Mouse (Mus musculus) lung, postnatal 4 days (tissue): ENCODE data around the gene Dao.

Experiments used
- DNase-seq, 2 experiments: peaks; one replicate each; pipeline ENCODE4 v3.0.0; 2021

The Dao gene

DNA sequence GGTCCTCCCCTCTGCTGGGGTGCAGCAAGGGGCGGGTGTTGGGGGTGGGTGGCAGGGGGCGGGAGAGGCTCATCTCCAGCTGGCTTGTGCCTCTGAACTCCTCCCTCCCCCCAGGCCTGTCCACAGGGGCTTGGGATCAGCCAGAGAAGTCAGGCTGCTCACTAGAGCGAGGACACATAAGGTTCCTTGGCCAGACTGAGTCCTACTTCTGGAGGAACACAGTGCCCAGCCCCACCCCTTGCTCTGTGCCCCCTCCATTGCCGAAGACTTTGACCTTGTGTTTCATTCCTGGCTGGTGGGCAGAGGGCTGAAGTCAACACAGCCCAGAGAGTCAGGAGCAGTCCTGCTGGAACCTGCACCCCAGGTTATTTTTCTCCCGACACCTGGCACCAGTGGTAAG, at the start of gene Dao:
Gene Dao (plus strand): TSS at position 162 of the 400 bp plus-strand sequence.
- DNase-seq = no peak

DNA sequence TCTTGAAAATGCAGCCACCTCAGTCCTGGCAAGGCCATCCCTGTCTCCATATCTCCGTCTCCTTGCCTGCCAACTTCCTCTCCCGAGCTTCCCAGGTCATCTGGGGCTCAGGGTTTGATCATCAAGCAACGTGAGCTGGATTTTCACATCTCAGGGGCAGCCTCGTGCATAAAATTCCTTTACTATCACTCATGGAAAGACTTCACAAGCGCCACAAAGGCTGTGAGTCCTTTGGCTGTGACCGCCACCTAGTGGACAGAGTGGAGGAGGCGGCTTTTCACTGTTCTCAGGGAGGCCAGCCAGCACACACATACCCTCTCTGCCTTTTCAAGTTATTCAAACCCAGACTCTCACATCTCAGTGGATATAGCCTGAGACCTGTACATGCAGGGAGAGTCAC, 49.1 kb upstream of the Dao start:
- peak; percentile 80 to 89 for DNase-seq

DNA sequence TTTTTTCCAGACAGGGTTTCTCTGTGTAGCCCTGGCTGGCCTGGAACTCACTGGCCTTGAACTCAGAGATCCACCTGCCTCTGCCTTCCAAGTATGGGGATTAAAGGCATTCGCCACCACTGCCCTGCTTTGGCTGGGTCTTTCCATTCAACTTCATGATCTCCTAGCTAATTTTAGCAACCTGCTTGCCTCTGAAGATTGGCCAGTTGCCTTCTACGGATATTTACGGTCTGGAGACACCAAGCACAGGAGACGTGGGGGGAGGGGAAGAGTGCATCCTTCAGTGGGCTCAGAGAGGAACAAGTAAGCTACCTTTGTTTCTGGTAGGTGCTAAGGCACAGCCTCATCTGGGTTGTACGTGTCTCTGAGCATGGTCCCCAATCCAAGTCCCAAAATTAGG, 48.2 kb upstream of the Dao start:
- DNase-seq = no peak

DNA sequence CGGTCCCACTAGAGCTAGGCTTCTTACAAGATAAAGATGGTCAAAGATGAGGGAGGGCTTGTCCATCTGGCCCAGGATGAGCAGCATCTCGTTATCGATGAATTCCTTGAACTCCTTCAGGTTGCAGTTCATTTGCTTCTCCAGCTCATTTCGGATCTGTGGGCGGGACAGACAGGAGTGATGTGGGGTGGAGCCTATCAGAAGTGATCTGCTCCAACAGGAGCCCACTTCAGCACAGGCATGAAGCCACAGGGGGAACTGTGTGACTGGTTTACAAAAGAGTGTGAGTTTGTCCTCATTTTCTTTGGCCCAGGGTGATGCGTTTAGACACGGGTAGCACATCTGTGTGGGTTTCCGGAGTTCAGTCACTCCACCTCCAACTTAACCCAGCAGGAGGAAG, 47.8 kb upstream of the Dao start:
- no peak for DNase-seq

DNA sequence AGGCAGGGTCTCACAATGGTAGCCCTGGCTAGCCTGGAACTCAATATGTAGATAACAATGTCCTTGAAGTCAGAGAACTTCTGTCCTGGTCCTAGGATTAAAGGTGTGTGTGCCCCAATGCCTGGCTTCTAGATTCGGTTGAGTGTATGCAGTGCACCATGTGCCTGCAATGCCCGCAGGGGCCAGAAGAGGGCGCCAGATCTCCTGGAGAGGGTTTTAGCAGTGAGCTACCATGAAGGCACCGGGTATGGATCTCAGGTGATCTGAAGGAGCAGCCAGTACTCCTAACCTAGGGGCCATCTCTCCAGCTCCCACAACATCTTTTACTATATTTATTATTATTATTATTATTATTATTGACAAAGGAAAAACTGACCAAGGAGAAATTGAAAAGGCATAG, 47.0 kb upstream of the Dao start:
- peak; percentile 81 to 90 for DNase-seq

DNA sequence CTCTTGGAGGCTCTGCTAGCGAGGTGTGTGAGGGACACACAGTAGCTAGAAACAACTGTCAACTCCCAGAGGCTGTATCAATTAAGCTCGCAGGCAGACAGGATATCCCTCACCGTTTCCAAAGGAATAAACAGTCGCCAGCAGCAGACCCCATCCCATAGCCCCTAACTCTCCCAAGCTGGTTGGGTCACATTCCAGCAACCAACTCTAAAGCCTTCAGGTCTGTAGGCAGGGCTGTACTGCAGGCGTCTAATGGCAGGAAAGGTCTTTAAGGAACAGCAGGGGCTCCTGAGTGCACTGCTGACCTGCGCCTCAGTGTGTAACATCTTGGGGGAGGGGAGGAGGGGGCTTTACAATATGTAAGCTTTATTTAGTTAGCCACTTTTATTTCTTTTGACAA, 44.5 kb upstream of the Dao start:
- DNase-seq = no peak

DNA sequence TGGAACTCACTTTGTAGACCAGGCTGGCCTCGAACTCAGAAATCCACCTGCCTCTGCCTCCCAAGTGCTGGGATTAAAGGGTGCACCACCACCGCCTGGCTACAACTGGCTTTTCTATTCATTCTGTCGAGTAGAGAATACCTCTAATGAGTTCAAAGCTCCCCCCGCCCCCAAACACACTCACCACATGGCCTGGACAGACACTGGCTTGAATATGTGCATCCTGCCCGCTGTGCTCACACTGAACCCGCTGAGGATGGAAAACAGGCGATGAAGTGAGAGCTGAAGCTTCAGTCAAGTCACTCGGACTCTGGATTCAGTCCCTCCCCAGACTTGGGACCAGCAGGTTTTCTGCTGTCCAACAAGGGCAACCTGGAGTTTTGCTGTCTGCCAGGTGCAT, 43.1 kb upstream of the Dao start:
- no peak for DNase-seq

DNA sequence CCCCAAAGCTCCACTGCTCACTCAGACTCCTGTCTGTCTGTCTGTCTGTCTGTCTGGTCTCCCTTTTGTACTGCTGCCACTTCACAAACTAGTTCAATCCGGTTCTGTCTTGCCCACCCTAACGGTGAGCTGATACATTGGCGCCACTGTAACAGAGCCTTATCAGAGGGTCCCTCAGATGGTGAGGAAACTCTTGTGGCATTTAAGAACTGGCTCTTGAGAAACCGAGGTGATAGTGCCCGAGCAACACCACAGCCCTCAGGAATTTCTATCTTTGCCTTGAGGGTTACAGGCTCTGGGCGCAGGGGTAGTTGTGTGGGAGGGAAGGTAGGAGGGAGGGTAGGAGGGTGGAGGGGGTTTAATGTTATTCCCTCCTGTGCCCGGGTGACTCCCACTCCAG, 41.7 kb upstream of the Dao start:
- no peak for DNase-seq

DNA sequence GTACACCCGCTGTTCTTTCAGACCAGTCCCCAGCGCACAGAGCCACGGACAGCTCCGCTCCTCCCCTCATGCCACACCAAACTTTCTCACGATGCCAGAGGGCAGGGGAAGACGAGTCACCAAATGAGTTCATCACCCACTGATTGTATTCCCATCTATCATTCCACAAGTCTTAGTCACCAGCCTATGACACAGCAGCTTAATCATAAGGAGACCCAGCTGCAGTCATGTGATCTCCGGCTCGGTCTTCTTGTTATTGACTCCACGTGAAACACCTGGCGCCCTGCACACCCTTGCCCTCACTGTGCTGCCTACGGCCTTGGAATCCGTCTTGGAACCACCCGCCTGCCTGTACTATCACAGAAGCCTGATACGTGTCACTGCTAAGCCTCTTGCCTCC, 38.5 kb upstream of the Dao start:
- DNase-seq = no peak

DNA sequence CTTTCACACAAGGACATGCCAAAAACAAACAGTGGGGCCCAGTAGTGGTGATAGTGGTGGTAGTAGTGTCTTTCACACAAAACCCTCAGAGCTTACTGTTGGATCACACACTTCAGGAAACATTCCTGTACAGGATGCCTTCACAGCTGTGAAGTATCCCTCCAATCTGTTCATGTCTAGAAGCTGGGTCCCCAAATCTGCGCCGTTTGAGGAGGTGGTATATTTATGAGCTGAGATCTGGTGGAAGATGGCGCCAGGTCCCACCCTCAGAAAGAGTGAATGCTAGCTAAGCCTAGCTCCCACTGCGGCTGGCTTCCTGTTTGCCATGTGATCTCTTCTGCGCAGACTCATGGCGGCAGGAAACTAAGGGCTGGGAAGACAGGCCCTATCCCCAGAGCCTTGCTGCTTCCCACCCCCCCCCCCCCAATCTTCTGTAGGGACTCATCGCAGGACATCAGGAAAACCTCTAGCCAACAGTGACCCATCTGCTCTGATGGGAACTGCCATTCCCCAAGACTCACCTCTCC, 37.8 kb upstream of the Dao start:
- DNase-seq = no peak

DNA sequence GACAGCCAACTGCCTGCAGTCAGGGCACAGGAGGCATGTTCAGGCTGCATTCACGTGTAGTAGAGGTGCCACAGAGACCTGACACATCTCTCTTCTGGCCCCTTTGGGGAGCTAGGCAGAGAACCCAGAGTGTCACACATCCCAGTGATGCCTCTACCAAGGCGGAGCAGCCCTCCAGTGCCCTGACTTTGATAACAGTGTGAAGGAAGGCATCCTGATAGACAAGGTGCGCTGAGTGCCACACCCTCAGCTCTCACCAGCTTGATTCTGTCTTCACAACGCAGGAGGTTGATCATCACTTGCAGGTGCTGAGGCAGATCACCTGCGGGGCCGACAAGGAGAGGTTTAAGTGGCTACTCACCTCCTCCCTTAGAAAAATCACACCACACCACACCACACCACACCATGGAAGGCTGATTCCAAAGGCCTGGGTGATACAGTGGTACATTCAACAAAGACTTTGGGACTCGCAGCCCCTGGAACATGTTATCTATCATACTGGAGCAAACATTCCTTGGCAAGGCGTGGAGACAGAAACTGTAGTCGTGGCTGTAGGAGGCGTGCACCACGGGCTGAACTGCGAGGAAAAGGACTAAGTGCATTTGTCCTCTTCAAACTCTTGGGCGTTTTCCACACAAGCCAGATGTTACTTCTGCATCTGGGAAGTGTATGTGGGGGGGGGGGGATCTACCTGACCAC, 36.9 kb upstream of the Dao start:
- DNase-seq = no peak

DNA sequence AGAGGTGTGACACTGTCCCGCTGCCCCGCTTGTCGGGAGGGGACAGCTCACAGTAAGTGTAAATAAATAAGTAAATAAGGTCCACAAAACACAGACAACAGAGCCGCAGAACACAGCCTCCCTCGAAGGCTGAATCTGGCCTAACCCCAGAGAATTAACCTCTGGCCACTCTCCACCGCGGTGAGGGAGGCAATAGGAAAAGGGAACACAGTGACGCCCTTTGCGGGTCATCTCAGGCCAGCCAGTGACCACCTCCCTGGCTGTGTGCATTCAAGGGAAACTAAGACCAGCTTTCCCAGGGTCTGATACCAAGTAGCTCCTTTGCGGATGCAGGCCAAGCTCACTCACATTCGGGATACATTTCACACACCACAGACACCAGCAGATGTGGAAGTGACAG, 35.1 kb upstream of the Dao start:
- no peak for DNase-seq

DNA sequence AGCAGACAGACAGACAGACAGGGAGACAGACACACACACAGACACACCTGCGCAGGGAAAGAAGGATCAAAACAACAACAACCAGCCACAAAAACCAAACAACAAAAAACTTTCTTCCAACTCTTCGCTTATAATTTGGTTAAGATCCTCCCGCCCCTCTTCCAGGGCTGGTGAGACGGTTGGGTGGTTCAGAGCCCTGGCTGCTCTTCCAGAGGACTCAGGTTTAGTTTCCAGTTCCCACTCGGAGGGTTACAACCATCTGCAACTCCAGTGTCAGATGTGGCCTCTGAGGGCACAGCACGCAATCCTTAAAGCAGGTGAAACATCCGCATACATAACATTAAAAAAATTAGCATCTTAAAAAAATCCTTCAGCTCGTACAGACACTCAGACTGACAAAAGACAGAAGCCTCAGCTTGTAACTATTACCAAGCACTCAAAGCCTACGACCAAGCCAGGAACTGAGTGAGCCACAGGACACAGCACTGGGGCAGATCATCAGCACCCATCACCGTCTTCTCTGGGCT, 32.0 kb upstream of the Dao start:
- no peak for DNase-seq

DNA sequence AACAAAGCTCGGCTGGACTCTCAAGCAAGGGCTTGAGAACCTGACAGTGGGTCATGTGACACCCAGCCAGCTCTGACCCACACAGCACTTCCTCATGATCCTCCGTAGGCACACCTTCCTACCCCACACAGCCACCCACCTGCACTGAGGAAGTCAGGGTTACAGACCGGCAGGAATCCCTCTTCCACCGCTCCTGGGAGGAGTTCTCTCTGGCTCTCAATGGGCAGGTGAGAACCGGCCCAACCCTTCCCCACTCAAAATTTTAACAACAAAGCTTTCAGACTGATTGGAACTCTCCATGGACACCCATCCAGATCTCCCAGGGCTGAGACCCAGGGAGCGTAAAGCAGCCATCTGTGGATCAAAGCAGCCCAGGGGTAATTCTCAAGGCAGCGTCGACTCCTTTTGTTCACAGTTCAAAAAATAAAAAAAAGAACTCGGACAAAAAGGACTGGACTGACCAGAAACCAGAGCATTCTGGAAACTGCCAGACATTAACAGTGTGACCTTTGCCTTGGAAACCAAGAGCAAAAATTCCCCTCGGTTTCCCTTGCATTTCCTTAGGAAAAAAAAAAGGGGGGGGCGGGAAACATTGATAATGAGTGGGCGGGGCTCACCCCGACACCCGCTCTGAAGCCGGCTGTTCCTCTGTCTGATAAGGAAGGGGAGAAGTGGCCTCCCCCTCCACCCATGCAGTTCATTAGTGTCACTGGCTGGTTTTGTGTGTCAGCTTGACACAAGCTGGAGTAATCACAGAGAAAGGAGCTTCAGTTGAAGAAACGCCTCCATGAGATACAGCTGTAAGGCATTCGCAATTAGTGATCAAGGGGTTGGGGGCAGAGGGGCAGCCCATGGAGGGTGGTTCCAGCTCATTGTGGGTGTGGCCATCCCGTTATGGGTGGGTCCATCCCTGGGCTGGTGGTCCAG, 30.7 kb upstream of the Dao start:
- DNase-seq = peak in 1 of 2 experiments; percentile 59

DNA sequence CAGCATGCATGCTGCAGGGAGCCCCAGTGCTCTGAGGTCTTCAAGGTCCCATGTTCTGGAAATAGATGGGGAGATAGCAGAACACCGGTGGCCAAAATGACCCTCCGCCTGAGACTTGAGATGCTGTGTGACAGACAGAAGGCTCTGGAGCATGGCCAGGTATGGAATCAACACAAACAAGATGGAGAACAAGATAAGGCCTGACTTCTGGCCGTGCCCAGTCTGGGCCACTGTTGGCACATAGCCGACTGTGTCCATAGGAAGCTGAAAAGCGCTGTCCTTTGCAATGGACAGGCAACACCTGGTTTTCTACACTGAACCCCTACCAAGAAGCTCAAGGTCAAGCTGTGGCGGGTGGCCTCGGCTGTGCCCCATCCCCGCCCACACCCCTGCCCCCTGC, 29.7 kb upstream of the Dao start:
- peak in 1 of 2 experiments; percentile 51 for DNase-seq

DNA sequence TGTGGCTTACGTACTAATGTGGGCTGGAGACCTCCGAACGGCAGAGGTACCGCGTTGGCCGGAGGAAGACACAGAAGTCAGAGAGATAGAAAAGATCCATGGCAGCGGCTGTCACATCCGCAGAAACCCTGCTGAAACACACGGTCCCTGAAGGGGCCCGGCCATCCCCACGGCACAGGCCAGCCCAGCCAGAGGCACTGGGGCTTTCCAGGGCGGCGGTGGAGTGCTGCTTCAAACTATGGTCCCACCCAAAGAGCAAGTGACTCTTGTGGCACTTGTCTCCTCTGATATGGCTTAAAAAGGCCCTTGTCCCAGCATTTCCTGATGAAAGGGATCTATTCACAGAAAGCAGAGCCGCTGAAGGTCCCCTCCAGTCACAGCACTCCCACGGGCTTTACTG, 28.9 kb upstream of the Dao start:
- DNase-seq = peak in 1 of 2 experiments; percentile 76

DNA sequence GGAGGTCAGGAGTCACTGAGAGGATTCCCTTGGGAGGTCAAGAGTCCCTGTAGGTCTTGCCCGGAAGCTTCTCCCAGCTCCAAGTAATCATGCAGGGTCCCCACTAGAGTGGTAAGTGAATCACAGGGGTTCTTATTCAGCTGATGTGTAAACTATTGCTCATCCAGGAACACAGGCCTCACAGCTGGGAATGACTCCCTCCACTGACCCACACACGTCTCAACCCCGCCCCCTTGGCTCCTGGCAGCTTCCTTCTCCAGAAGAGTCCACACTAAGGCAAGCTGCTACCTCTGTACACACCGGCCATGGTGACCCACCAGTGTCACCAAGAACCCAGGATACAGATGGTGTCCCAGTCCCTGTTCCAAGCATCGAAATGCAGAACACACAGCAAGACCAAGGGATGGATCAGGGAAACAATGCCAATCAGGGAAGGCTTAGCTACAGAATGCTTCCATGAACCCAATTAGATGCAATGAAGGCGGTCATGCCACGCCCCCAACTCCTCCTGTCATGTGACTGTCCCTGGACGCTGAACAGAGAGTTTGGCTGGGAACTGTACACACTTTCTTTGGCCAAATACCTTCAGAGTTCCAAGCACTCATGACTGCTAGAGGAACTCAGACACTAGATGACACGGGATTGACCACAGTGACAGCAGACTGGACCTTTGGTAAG, 27.8 kb upstream of the Dao start:
- peak; percentile 78 to 86 for DNase-seq

DNA sequence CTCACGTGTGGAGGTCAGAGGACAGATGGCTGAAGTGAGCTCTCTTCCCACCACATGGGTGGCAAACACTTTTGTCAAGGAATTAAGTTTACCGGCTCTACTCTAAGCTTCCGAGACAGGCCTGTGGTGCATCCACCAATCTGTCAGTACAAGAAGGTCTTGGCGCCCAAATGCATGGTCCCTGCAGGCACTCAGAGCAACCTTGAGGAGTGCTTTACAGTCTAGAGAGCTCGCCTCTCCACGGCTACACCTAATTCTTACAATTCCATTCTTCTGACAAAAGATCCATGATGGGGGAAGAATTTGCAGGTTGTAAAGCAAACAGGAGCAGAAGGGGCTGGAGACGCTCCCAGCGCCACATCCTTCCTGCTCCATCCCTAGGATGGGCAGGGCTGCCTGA, 26.9 kb upstream of the Dao start:
- DNase-seq = peak in 1 of 2 experiments; percentile 66

DNA sequence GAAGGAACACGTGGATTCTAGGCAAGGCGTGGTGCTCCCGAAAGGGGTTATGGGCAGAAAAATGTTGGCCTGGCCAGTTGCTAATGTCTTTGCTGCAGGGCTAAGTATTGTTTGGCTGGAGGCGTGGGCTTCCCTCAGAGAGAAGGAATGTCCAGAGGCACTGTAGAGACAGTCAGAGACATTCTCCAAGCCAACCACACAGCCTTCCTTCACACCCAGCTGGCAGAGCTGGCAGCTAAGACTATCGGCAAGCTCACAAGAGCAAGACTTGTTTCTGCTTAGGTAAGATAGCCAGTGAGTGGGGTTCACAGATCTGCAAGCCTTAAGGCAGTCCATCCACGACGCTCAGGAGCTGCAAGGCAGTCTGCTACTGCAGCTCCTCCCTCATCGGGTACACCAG, 26.2 kb upstream of the Dao start:
- peak; percentile 41 to 63 for DNase-seq

DNA sequence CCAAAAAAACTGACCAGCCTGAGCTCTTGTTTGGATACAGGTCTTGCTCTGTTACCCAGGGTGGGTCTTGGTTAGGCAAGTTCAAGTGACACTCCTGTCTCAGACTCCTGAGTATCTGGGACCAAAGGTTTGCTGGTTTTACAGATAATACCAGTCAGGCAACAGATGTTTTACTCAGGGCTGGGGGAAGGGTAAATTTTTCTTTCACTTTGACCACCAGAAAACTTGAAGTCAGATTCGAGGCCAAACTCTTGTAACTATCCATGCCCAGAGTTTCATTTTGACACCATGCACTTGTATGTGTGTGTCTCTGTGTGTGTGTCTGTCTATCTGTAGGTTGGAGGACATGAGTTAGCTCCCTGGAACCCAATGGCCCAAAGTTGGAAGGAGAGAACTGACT, 23.0 kb upstream of the Dao start:
- DNase-seq = no peak

DNA sequence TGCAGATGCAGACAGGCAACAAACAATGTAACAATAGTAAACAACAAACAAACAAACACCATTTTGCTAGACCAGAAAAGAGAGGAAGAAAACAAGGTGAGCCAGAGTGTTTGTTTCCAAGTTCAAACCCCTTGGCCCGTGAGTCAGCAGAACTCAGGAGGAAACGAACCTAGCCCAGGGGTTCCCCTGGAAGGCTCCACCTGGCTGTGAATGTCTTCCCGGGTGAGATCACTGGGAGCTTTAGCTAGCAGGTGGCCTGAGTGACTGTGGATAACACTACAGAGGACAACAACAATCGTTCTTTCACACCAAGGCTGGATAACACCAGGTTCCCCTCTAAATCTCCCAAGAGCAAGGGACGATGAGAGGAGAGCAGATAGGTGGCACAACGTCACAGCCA, 22.3 kb upstream of the Dao start:
- DNase-seq = no peak

DNA sequence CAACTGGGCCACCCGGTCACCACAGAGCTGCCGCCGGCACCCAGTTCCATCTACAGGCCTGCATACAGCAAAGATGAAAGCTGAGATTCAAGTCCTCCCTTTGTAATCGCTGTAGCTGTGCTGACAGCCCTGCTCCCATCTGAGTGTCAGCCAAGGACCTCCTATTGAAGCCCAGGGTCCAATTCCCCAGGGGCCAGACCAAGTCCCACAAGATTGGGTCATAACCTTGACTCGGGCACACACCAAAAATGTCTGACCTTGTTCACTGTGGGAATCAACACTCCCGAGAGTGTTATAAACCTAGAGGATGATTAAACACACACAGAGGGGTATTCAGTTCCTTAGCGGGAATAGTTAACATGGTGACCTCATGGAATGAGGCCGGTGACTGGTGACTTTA, 21.7 kb upstream of the Dao start:
- no peak for DNase-seq

DNA sequence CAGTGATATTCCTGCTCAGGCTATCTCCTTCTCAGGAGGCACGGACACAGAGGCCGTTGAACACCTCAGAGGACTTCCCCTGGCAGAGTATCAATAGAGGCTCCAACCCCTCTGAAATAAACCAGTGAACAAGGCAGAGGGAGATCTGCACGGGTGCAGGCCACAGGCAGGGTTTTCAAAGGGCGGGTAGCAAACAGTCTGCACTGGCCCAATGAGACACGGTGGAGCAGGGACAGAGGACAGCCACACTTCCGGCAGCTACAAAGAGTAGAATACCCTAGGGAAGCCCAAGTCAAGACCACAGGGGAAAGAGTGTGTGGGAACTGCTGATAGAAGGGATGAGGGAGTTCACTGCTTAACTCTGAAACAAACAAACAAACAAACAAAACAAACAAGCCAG, 20.0 kb upstream of the Dao start:
- no peak for DNase-seq
